Mouse (Mus musculus) spleen, postnatal 36 days (tissue): ENCODE measurements around the gene Tspan9.

ENCODE experiments used
- DNase-seq, 2 experiments: peaks; one replicate each; pipeline ENCODE4 v3.0.0; 2022; ENCODE audit warnings: low spot score in 2 of 2, mixed read lengths in 1 of 2

The Tspan9 gene

DNA sequence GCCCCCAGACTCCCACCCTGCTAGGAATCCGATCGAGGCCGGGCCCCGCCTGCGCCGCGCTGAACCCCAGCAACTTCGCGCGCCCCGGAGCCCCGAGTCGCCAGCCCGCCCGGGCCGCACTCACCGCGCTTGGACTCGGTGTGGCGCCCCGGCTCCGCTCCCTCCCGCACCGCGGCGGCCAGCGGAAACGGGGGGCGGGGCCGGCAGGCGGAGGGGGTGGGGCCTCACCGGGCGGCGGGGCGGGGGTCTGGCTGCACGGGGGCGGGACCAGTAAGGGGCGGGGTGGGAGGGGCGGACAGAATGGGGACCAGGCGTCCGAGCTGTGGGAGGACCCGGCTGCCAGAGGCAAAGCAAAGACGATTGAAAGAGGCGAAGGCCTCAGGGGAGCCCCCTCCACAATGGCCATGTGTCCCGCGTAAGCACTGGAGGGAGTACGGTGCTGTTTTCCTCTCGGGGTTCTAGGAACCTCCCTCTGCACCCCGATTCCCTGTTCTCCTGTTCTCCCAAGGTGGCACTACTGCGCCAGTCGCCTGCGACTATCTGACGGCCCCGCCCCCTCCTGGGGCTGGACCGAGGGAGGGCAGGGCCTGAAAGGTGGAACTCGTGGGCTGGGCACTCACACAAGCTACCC, at the start of gene Tspan9:
Gene Tspan9, minus strand, starts transcription at position 205 of the 631 bp plus-strand sequence.
- DNase-seq, result peak; percentile 15 to 29

DNA sequence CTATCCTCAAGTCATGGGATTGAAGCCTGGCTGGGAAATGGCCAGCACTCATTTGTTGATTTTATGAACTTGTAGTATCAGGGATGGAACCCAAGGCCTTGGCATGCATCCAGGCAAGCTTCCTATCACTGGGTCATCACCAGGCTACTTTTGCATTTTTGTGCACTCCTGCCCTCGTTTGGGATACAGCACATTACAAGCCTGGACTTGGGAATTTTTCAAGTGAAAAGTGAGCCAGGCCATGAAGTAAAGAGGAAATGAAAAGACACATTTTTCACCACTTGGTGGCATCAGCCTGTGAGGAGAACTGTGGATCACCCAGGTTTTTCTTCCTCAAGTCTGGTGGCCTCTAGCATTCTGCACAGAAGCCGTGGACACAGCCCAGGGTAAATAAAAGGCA, 40.1 kb upstream of the Tspan9 start:
- no peak for DNase-seq

DNA sequence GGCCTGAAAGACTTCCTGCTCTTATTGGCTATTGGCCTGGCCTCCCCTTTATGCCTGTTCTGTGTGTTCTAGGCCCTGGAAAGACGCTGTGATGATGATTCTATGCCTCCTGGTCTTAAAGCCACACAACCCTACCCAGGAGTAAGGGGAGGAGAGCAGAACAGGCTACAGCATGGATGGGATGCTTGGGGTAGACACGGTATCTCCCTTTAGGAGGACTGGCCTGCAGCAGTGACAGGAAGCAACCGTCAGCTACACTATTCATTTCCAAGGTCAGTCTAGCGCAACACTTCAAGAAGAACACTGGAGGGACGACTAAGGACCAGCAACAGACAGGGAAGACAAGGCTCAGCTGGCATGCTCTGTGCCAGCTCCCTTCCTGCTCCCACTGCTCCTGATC, 37.8 kb upstream of the Tspan9 start:
- DNase-seq, result no peak

DNA sequence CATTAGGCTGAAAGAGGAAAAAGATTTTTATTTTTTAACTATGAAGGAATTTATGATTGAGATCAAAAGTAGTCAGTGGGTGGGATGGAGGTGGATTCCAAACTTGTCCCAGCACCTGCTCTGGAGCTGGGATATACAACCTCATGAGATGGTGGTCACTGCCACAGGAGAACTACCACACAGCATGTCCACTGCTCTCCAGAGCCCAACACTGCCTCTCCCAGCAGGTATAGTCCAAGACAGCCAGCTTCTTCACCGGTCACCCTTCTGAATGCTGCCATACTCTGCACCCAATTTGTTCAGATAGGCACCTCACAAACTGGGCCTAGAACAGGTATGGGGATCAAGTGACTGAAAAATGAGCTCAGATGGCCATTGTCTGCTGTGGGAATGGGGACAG, 36.3 kb upstream of the Tspan9 start:
- DNase-seq, result no peak

DNA sequence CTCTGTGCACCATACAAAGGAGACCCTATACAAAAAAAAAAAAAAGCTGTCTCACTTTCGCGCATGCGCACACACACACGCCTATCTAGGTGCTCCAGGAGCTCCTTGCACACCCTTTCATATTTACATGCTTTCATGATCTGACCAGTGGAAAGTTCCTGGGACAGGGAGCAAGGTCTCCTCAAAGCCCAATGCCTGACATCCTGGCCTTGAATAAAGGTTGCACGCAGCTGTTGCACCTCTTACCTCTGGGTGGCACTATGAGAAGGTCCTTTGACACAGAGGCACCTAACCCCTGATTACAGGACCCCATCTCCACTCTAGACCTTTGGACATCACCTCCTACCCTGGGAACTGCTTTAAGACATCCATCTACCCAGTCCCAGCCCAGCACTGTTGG, 35.9 kb upstream of the Tspan9 start:
- DNase-seq, result no peak

DNA sequence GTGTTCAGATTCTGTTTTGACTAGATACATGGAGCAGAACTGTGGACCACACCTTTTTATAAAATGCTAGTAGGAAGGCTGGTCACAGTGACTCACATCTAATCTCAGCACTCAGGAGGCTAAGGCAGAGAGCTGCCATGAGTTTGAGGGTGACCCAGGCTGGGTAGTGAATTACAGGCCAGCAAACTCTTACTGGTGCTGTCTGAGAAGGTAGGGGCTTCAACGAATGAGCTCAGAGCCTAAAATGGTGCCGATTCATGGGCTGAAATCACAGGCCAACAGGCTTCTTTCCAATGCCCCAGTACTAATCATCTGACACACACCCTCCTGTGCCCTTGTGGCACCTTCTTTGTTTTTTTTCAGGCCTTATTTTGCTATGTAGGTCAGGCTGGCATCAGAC, 35.3 kb upstream of the Tspan9 start:
- no peak for DNase-seq

DNA sequence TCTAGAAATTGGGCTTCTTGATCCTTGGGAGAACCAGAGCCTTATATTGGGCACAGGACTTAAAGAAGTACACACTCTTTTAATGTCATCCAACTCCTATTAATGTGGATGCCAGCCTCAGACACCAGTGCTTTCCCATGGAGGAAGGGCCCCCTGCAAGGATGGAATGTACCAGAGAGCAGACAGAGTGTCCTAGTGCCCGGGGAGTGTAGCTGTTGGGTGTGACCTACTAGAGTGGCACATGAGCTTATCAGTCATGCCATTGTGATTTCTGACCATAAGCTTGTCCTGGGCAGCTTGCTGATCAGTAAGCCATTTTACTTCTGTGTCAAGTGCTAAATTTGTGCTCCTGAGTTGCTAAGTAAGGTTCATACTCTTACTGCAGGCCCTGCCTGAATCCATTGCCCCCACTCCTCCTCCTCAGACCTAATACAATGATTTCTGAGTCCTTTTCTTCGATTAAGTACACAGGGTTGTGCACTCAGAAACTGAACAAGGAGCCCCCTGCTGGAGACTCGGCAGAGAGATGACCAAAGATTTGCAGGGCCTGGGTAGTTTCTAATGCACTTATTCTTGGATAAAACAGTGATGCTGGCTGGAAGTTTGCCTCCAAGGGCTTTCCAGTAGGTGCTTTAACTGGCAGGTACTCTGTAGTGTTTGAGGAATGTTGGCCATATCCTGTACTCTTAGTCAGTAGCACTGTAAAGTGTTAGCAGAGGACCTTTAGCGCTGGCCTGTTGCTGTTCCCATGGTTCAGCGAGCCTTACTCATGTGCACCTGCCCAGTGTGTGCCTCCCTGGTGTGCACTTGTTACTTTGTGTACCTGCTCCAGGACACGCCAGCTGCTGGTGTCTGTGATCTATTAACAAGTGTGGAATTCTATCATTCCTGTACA, 25.6 kb upstream of the Tspan9 start:
- DNase-seq, result no peak

DNA sequence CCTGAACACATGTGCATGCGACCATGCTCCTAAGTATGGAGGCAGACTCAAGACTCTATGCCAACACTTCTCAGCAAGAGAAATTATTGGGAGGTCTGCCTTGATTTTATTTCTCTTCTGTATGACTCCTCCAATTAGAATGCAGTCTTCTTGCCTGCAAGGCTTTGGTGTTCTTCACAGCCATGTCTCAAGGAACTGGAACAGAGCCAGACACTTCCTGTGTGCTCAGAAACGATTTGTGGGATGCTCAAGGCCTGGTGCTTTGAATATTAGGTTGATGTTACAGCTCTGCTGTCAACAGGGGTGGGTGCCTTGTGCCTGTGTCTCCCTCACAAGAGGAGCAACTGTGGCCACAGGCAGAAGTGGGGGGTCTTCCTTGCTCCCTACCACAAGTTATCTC, 22.2 kb upstream of the Tspan9 start:
- DNase-seq, result no peak

DNA sequence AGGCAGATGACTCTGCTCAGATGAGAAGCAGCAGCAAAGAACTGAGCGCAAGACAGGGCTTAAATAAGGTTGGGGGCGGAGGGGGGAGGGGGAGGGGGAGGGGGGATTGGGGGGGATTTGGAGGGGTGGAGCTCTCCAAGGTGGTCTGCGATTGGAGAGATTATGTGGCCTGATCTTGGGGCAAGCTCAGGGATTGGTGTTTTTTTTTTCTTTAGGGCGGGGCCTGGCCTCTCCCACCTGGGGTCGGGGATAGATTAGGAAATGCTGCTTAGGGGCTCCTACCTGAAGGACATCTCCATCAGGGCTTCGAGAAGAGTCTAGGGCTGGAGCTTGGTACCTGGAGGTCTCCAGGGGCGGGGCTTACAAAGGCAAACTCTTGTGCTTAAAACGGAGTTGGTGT, 21.2 kb upstream of the Tspan9 start:
- DNase-seq, result no peak

DNA sequence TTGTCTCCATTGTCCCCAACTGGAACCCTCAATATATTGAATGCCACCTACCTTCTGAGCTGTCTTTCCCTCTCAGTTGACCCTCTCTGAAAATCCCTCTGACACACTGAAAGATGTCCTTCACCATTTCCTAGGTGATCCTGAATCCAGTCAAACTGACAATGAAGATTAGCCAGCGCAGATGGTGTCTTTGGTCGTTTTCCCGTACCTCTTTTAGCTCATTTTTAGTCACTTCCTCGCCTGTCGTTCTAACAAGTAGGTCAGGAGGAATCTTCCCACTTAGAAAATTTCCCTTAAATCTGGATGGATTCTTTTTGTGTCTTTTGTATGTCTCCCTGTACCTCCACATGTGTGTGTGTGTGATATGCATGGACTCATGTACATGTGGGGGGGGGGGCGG, 15.7 kb upstream of the Tspan9 start:
- DNase-seq, result no peak

DNA sequence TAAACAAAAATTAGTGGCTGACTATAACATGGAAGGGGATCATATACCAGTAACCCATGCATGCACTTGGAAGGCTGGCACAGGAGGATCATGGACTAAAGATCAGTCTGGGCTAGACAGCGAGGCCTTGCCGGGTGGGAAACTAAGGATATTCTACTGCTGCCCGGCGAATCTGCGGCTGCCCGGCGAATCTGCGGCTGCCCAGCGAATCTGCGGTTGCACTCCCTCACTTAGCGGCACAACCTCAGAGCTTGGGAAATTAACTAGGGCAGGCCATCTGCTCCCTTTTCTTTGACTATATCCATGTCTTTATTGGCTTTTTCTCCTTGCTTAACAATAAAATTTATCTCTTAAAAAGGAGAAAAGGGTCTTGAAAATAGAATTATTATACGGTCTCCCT, 14.6 kb upstream of the Tspan9 start:
- no peak for DNase-seq

DNA sequence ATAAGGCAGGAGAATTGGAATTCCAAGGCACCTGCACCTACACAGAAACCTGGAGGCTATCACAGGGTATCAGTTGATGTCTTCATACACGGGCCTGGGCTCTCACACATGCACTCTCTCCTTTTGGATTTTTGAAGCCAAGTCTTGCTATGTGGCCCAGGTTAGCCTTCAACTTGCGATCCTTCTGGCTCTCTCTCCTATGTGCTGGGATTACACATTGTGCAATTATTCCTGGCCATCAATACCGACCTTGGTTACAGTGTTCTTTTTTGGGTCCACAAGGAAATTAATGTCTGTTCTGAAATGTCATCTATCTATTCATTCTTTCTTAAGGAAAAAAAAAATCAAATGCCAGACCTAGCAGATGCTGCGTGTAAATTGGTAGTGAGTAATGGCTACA, 13.1 kb upstream of the Tspan9 start:
- no peak for DNase-seq

DNA sequence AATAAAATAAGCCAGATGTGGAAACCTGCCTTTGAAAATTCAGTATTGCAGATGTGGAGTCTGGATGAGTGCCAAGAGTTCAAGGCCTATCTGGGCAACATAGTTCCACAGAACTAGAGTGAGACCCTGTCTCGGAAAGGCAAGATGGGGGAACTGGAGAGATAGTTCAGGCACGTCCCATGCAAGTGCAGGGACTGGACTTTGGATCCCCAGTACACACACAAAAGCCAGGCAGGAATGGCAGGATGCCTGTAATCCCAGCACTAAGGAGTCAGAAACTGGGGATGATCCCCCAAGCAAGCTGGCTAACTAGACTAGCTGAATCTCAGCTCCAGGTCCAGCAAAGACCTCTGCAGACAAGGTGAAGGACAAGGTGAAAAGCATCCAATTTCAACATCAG, 12.5 kb upstream of the Tspan9 start:
- DNase-seq, result no peak

DNA sequence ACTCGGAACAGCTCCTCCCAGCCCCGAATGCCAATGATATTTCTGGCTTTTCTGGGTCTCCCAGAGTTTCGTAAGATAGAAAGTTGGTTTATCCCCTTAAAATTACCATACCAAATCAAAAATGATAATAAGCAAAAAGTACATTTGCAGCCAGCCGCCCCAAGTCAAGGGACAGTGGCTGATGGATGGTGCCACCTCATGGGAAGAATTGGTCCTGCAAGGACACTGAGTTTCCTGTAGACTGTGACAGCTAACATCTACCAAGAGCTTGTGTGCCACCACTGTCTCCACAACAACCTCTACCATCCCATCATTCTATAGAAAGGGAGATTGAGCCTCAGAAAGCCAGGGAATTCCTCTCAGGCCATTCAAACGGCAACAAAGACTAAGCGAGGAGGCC, 2.4 kb upstream of the Tspan9 start:
- no peak for DNase-seq

DNA sequence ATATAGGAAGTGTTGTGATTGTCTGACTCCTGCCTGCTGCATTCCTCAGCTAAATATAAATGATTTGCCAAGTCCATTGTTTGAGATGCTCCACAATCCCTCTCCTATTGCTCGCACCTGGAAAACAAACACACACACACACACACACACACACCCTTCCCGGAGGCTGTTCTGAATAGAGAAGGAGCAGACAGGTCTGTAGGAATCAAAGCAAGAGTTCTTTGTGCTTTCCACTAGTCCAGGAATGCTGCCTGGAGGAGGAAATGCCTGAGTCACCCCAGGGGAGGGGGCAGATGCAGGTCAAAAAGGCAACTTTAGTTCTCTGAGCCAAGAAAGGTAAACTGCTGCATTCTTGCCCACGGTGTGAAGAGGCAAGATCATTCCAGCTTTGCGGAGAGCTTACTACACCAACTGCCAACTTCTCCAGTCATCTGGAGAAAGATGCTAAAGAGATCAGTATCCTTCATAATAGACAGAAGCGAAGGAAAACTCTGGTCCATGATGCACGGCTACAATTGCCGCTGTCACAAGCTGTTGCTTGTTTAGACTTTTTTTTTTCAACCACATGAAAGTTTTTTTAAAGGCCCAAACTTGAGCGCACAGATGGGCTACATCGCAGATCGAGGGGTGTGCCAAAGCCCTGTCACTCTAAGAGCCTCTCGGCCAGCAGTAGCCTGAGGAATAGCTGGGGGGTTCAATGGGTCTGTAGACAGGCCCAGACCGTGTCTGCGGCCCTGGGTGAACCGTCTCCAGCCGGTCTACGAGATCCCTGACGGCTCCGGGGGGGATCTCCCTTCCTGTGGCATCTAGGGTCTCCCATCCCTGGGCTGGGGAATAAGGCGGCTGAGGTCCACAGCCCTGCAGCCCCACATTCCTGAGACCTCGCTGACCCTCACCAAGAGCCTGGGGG, 770 bp downstream of the Tspan9 start:
- DNase-seq, result no peak

DNA sequence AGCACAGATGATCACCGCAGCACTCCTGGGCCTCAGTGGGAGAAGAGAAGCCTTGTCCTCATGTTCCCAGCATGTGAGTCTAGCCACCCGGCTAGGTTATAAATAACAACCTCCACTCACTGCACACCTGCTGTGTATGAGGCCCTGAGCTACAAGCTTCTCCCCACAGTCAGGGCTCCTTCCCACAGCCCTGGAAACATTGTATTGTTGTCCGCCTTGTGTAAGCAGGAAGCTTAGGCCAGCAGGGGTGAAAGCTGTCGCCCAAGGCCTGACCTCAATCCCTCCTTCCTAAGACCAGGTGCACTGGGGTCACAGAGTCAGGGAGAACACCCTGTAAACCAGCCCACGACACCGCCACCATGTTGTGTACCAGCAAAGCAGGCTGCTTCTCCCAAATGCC, 2.7 kb downstream of the Tspan9 start:
- DNase-seq, result no peak

DNA sequence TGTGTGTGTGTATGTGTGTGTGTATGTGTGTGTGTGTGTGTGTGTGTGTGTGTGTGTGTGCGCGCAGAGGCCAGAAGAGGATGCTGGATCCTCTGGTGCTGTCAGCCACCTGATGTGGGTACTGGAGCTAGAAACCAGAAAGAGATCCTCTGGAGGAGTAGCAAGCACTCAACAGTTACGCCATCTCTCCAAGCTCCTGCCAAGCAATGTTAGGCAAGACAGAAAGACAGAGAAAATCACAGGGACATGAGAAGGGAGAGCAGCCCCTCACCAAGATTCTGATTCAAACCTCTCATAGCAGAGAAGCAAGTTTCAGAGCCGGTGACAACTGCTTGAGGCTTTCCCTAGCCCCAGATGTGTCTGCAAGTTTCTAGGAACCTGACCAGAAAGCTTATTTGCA, 5.5 kb downstream of the Tspan9 start:
- DNase-seq, result no peak

DNA sequence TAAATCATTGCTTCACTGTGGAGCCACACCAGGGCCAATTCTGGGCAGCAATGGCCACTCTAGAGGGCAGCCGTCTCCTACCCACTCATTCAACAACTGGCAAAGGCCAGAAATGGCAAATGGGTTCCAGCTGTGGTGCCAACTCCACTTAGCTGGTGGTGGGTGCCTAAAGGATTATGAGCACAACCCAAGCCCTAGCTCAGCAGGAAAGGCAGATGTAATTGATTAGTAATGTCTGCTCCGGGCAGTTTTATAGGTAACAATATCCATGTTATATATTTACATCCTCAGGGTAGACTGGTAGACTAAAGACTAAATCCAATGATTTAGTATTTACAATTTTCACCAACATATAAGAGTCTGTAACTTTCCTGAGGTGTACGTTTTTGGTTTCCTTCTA, 6.7 kb downstream of the Tspan9 start:
- no peak for DNase-seq

DNA sequence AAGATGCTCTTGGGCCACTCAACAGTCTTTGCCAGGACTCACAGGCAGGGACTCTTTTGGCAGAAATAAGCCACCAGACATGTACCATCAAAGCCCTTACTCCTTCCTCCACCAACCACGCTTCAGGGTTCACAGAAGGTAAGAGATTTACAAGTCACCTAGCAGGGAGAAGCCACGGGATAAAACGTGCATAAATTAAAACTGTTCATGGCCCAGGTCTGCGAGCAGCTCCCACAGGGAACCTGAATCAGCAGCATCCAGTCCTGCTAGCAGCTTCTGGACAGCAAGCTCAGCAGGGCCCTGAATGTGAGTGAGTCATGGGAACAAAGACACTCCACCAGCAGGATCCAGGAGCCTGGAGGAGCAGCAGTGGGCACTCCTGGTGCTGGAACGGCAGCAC, 7.9 kb downstream of the Tspan9 start:
- no peak for DNase-seq

DNA sequence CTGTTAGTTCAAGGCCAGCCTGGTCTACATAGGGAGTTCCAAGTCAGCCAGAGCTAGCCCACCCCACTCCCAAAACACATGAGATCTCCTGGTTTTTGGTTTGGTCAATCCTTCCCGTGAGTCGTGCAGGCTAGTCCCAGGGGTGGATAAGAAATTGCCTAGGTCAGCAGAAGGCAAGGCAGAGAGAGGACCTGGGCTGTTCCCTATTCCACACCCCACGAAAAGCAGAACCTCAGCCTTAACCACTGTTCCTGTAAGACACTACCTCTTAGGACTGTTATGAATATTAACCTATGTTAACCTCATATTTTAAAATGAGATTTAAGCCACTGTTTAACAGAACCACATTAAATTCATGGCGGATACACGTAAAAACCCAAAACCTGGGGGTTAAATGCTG, 8.4 kb downstream of the Tspan9 start:
- DNase-seq, result peak in 1 of 2 experiments; percentile 11

DNA sequence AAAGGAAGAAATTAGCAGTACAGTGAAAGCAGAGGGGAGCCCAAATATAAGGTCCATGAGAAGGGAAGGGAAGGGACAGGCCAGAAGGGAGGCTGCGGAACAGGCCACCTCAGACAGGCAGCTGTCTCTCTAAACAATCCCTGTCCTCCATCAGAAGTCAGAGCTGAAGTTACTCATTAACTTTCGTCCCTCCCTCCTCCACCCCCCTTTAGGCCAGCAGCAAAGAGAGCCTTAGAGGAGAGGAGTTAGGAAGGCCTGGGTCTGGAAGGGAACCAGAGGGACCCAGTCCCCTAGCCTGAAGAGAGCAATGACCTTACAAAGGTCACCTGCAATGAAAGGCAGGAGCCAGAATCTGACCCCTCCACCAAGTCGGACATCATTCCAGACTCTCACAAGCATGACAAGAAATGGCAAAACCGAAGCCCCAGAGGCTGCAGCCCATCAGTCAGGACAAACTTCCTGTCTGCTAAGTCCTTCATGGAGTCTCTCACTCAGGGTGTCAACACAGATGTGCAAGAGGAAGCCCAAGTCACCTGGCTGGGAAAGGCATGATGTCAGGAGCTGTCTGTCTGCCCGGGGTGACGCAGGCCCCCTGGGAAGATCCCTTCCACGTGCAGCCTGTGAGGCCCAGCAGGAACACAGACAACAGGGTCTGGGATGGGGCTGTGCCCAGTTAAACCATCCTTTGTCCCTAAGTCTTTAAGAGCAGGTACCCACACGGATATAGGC, 9.0 kb downstream of the Tspan9 start:
- DNase-seq, result no peak
